Mouse (Mus musculus) adrenal gland, adult 8-10 months (tissue): ENCODE measurements around the gene Fam166b. TPM values are rescaled to one million over a fixed set of nuclear protein-coding genes. Genes with fewer than 3 reads are reported as not detected.

Experiments used
- total RNA-seq, 4 experiments: library from RNA; stranded (reverse); gene quantifications; 2 replicates each; pipeline ENCODE4 v1.2.4; 2022

Fam166b gene
- total RNA-seq, 4 experiments from 2014 or later: not detected

Other genes with a start within 250 kb of the Fam166b start
- gene Atp8b5, start 162.0 kb downstream of the Fam166b start, total RNA-seq: 1 to 10 TPM in 2 of 4 experiments, under 1 TPM in 2; 0.61 to 1.3 (median 0.99) TPM
- 10 to 100 TPM; 38.8 to 46.9 (median 43.2) TPM for gene Rusc2, start 47.2 kb downstream of the Fam166b start, total RNA-seq
- 10 to 100 TPM; 55.1 to 64.9 (median 59.3) TPM for gene Tesk1, start 12.8 kb upstream of the Fam166b start, total RNA-seq
- gene Cd72, start 25.5 kb upstream of the Fam166b start, total RNA-seq: 1 to 10 TPM; 1.6 to 5.6 (median 4.9) TPM
- gene Sit1, start 54.6 kb upstream of the Fam166b start, total RNA-seq: under 1 TPM in 1 of 4 experiments, not detected in 3; 0.48 TPM
- 10 to 100 TPM; 60.5 to 81.9 (median 64.0) TPM for gene Ccdc107, start 63.8 kb upstream of the Fam166b start, total RNA-seq
- gene Arhgef39, start 70.6 kb upstream of the Fam166b start, total RNA-seq: 1 to 10 TPM in 2 of 4 experiments, under 1 TPM in 2; 0.73 to 2.0 (median 1.2) TPM
- gene Car9, start 77.8 kb upstream of the Fam166b start, total RNA-seq: under 1 TPM in 3 of 4 experiments, not detected in 1; 0.32 to 0.68 (median 0.56) TPM
- gene Tpm2, start 94.6 kb upstream of the Fam166b start, total RNA-seq: 10 to 100 TPM; 32.3 to 89.4 (median 52.6) TPM
- 100 to 1,000 TPM; 141 to 201 (median 150) TPM for gene Creb3, start 133.2 kb upstream of the Fam166b start, total RNA-seq
- 100 to 1,000 TPM; 249 to 319 (median 289) TPM for gene Tln1, start 133.6 kb upstream of the Fam166b start, total RNA-seq
- gene Rgp1, start 149.6 kb upstream of the Fam166b start, total RNA-seq: 10 to 100 TPM; 41.0 to 66.1 (median 56.9) TPM
- gene Gba2, start 149.7 kb upstream of the Fam166b start, total RNA-seq: 10 to 100 TPM; 11.1 to 19.1 (median 15.7) TPM
- gene Msmp, start 155.4 kb upstream of the Fam166b start, total RNA-seq: 1 to 10 TPM; 2.0 to 2.7 (median 2.4) TPM
- gene Npr2, start 202.8 kb upstream of the Fam166b start, total RNA-seq: 10 to 100 TPM; 29.6 to 78.6 (median 54.0) TPM
- 1 to 10 TPM in 3 of 4 experiments, under 1 TPM in 1; 0.58 to 2.3 (median 1.4) TPM for gene Spag8, start 224.5 kb upstream of the Fam166b start, total RNA-seq
- gene Hint2, start 227.3 kb upstream of the Fam166b start, total RNA-seq: 100 to 1,000 TPM in 1 of 4 experiments, 10 to 100 TPM in 3; 80.8 to 112 (median 97.8) TPM
- 10 to 100 TPM in 2 of 4 experiments, 1 to 10 TPM in 2; 6.0 to 10.9 (median 8.3) TPM for gene Tmem8b, start 239.8 kb upstream of the Fam166b start, total RNA-seq
- under 1 TPM; 0.14 to 0.67 (median 0.41) TPM for gene Fam221b, start 240.0 kb upstream of the Fam166b start, total RNA-seq